Mouse (Mus musculus): ENCODE measurements around the gene Camk2g. TPM values are rescaled to one million over a fixed set of nuclear protein-coding genes. Genes with fewer than 3 reads are reported as not detected.
A peak's percentile ranks its signal among the peaks of the same experiment; 100 is the strongest.

Camk2g gene
- total RNA-seq, 2 experiments from 2014 or later: 162 to 163 TPM

GRCm38 (mm10) chr14:20792243-20792921 lies 1.5 kb downstream of the Camk2g start:
- Histone ChIP-seq H3K4me3 (peak overlapping the region; percentile 96), H3K27ac (peak overlapping the region; percentile 98)
- no peak for TF ChIP-seq CTCF (IDR thresholded peaks at IDR 0.05)
- intact Hi-C loops (cut with DNase I): loop anchor here (5.0 kb wide), 1 partner anchor 60 kb away; the partner anchor contains the start of gene Ndst2
- no peak for DNase-seq

GRCm38 (mm10) chr14:20791511-20792242 lies 2.2 kb downstream of the Camk2g start:
- intact Hi-C loops (cut with DNase I): loop anchor here (5.0 kb wide), 1 partner anchor 59 kb away; the partner anchor contains the start of gene Ndst2
- H3K4me3 ChIP-seq: peak overlapping the region; percentile 96
- DNase-seq: no peak
- H3K27ac ChIP-seq: peak overlapping the region; percentile 98
- TF ChIP-seq CTCF (IDR thresholded peaks at IDR 0.05): peak; percentile 29; the same call in 1 of the 2 replicates

DNA sequence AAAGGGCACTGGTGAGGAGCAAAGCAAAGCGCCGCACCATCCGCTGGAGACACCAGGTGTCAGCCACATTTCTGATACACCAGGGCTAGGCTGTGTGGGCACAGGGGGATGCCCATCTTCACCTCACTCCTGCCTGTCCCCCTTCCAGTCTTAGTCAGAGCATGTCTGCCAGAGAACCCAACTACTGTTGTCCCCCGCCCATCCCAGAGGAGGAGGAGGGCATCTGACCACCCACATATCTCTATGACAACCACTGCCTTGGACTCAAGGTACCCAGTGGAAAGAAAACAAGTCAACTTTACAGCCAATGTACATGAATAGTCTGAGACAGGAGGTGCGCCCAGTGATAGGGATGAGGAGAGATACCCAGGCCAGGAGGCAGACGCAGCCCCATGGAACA lies 2.9 kb downstream of the Camk2g start:
- DNase-seq: no peak
- intact Hi-C loops (cut with DNase I): loop anchor here (5.0 kb wide), 1 partner anchor 59 kb away; the partner anchor contains the start of gene Ndst2
- Histone ChIP-seq H3K4me3 (peak overlapping the region; percentile 96), H3K27ac (peak overlapping the region; percentile 98)
- TF ChIP-seq CTCF (IDR thresholded peaks at IDR 0.05): no peak

GRCm38 (mm10) chr14:20790445-20790844 lies 3.4 kb downstream of the Camk2g start:
- H3K4me3 ChIP-seq: peak overlapping the region; percentile 96
- no peak for TF ChIP-seq CTCF (IDR thresholded peaks at IDR 0.05)
- intact Hi-C loops (cut with DNase I): loop anchor here (5.0 kb wide), 1 partner anchor 58 kb away; the partner anchor contains the start of gene Ndst2
- H3K27ac ChIP-seq: peak overlapping the region; percentile 98
- peak; percentile 48 for DNase-seq

DNA sequence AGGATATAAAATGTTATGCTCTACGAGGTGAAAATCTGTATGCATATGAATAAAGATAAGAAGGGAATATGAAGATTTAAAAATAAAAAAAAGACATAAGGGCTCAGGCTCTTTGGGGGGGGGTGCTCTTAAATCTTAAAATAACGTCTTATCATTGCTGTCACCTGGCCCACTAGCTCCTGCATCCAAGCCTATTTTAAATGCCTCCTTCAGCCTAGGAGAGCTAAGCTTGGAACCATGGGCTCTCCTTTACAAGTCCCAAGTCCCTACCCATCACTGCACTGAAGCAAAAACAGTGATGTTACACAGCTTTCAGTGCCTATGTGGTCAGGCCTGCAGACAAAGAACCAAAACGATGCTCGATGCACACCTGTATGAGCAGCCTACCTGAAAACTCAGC lies 4.3 kb downstream of the Camk2g start:
- intact Hi-C loops (cut with DNase I): no loop called here
- no peak for DNase-seq
- H3K27ac ChIP-seq: peak overlapping the region; percentile 98
- peak overlapping the region; percentile 96 for H3K4me3 ChIP-seq
- TF ChIP-seq CTCF (IDR thresholded peaks at IDR 0.05): no peak

DNA sequence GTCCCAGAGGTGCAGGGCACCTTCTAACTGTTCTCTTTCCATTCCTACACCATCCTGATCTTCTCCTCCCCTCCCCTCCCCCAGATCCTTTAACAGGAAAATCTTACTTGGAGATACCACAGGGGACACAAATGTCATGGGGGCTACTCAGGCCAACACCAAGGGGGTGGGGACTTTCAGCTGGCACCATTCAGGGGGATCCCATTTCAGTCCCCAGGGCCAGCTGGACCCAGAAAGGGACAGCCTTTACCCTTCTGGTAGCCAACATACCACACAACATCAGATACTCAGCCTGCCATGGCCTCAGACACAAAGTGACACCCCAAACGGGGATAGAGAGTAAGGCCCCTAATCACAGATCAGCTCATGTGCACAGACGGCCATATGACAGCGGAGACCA lies 5.7 kb downstream of the Camk2g start:
- H3K4me3 ChIP-seq: peak overlapping the region; percentile 56
- TF ChIP-seq CTCF (IDR thresholded peaks at IDR 0.05): no peak
- intact Hi-C loops (cut with DNase I): no loop called here
- peak; percentile 86 for DNase-seq
- H3K27ac ChIP-seq: peak overlapping the region; percentile 98

DNA sequence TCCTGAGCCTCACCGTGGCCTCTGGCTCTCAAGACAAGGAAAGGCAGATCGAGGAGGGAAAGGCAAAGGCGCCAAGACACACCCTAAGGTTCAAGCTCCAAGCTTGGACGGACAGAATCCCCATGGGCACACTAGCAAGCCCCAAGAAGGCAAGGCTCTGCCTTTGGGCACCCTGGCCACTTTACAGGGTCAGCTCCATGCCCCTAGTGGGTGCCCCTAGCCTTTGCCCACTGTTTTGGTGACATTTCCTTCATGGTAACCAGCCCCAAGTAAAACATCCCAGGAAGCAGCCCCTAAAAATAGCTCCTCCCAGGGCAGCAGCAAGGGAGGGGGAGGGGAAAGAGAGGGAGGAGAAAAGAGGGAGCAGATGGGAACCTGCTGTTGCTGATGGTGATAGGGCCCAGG lies 7.3 kb downstream of the Camk2g start:
- peak overlapping the region; percentile 98 for H3K27ac ChIP-seq
- peak; percentile 66 for DNase-seq
- peak overlapping the region; percentile 56 for H3K4me3 ChIP-seq
- no peak for TF ChIP-seq CTCF (IDR thresholded peaks at IDR 0.05)
- intact Hi-C loops (cut with DNase I): no loop called here

- H3K27ac ChIP-seq: peak overlapping the region; percentile 98
- intact Hi-C loops (cut with DNase I): no loop called here
- peak overlapping the region; percentile 56 for H3K4me3 ChIP-seq
- no peak for TF ChIP-seq CTCF (IDR thresholded peaks at IDR 0.05)
- DNase-seq: no peak
Observed at GRCm38 (mm10) chr14:20786020-20786419, 7.9 kb downstream of the Camk2g start.

DNA sequence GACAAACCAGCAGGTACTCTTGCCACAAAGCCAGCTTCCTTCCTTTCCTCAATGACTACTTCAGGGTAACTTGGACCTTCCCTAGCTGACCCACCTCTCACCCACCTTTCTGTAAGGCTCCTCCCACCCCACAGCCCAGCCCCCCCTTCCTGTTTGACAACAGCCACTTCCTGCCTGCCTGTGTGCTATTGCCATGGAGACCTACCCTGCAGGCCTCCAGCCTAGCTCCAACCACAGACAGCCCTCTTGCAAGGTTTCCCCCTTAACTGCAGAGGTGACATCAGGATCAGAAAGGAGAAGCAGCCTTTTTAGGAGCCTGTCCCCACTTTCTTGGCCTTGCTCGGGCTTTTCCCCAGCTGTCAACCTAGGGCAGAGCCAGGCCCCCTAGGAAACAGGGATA lies 8.7 kb downstream of the Camk2g start:
- intact Hi-C loops (cut with DNase I): no loop called here
- TF ChIP-seq CTCF (IDR thresholded peaks at IDR 0.05): no peak
- H3K4me3 ChIP-seq: peak overlapping the region; percentile 56
- peak overlapping the region; percentile 98 for H3K27ac ChIP-seq
- DNase-seq: no peak

DNA sequence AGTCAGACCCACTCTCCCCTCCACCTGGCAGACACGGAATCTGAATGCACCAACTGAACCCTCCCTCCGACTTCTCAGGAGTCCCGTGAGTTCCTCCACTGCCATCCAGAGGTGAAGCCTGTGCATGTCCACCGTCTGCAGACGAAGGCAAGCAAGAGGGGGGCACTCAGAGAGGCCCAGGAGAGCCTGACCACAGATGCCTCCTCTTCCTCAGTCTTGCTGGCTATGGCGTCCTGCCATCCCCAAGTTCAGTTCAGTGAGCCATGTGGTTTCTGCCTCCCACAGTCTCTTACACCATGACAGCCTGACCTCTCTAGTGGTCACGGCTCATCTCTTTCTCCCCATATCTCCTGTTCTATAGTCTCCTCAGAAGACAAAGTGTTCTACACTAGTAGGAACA lies 9.2 kb downstream of the Camk2g start:
- DNase-seq: no peak
- peak; percentile 40; the same call in 1 of the 2 replicates for TF ChIP-seq CTCF (IDR thresholded peaks at IDR 0.05)
- intact Hi-C loops (cut with DNase I): no loop called here
- Histone ChIP-seq H3K27ac (peak overlapping the region; percentile 98), H3K4me3 (peak overlapping the region; percentile 56)

DNA sequence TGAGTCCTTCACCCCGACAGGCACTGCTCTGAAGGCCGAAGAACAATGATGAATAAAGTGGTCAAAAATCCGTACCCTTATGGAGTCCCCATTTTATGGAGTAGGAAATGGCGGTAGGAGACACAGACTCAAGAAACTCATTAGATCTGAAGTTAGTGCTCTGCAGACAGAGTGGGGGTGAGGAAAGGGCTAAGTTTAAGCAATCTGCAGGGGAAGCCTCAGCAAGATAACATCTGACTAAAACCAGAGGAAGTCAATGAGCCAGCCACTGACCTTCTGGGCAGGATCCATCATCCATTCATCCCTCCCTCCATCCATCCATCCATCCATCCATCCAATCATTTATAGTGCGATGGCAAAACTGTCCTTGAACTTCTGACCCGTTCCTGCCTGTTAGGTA lies 10.4 kb downstream of the Camk2g start:
- TF ChIP-seq CTCF (IDR thresholded peaks at IDR 0.05): no peak
- DNase-seq: no peak
- intact Hi-C loops (cut with DNase I): no loop called here
- Histone ChIP-seq H3K4me3 (no peak overlapping the region), H3K27ac (peak overlapping the region; percentile 71)

GRCm38 (mm10) chr14:20782860-20783259 lies 11.0 kb downstream of the Camk2g start:
- no peak for TF ChIP-seq CTCF (IDR thresholded peaks at IDR 0.05)
- intact Hi-C loops (cut with DNase I): no loop called here
- peak overlapping the region; percentile 71 for H3K27ac ChIP-seq

DNA sequence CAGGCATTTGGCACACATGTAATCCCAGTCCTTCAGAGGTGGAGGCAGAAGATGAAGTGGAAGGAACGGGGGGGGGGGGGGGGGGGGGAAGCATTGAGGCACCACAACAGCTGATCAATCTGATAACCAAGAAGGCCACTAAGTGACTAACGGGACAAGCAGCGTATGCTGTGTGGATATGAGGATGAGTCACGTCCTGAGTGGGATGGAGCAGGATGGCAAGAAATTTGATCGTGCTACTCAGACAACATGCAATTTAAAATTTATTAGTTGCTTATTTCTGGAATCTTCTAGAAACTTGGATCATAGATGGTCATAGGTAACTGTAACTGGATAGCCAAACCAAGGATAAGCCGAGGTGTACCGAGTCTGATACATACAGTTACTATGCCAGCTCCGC lies 13.7 kb downstream of the Camk2g start:
- no peak for DNase-seq
- intact Hi-C loops (cut with DNase I): no loop called here
- peak overlapping the region; percentile 24; the same call in 1 of the 2 replicates for H3K27ac ChIP-seq

More at GRCm38 (mm10) chr14:20782860-20783259, 11.0 kb downstream of the Camk2g start:
- DNase-seq: no peak
- H3K4me3 ChIP-seq: no peak overlapping the region

More for the DNA sequence above, 13.7 kb downstream of the Camk2g start:
- TF ChIP-seq CTCF (IDR thresholded peaks at IDR 0.05): no peak
- H3K4me3 ChIP-seq: no peak overlapping the region
